Mouse (Mus musculus): ENCODE measurements around the gene Defb42.
A peak's percentile ranks its signal among the peaks of the same experiment; 100 is the strongest.

Defb42 gene

GRCm38 (mm10) chr14:63046691-63047090, at the start of gene Defb42:
Gene Defb42 (plus strand): TSS chr14:63046991.
- no peak for DNase-seq (ENCODE audit: low spot score in 2 of 2)

- DNase-seq (ENCODE audit: low spot score in 2 of 2) = no peak
Measured at GRCm38 (mm10) chr14:62997777-62998176, 49.0 kb upstream of the Defb42 start, which contains the start of gene Defb47. Gene Defb47 (plus strand): TSS chr14:62998077.

DNA sequence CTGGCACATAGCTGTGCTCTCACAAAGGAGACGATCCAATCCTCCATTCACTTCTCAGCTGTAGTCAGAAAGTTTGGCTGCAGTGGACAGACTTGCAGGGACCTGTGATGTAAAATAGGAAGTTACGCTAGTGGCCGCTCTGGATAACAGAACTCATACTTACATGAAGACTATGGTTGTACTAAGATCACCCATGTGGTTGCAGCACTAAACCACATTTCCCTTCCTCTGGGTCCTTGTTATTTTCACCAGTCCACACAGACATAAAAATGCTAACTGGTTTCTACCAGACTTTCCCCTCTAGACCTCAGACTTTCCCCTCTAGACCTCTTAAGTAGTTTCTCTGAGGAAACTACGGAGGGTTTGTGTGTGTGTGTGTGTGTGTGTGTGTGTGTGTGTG, 47.8 kb upstream of the Defb42 start:
- no peak for DNase-seq (ENCODE audit: low spot score in 2 of 2)

- DNase-seq (ENCODE audit: low spot score in 2 of 2) = no peak
Measured at GRCm38 (mm10) chr14:63002588-63002987, 44.2 kb upstream of the Defb42 start.

GRCm38 (mm10) chr14:63011471-63011870, 35.3 kb upstream of the Defb42 start, which contains the start of gene Defb43:
Gene Defb43 (plus strand): TSS chr14:63011771.
- no peak for DNase-seq (ENCODE audit: low spot score in 2 of 2)

DNA sequence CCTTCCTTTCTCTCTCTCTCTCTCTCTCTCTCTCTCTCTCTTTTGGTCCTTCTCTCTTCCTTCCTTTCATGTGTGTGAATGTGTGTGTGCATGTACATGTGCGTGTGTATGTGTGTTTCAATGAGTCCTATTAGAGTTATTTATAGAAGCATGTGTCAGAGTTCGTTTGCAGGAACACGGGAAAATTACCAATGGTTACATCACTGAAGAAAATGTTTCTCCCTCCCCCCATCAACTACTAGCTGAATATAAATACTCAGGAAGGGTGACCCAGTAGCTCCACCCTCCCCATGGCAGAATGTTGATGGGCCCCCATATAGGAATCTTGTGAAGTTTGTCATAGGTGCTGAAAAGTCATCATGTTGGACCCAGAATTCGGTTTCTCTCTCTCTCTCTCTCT, 33.7 kb upstream of the Defb42 start:
- DNase-seq (ENCODE audit: low spot score in 2 of 2) = no peak

- DNase-seq (ENCODE audit: low spot score in 2 of 2) = no peak
Measured at GRCm38 (mm10) chr14:63014667-63015066, 32.1 kb upstream of the Defb42 start.

- no peak for DNase-seq (ENCODE audit: low spot score in 2 of 2)
Measured at GRCm38 (mm10) chr14:63020524-63021156, 26.2 kb upstream of the Defb42 start.

- no peak for DNase-seq (ENCODE audit: low spot score in 2 of 2)
Measured at GRCm38 (mm10) chr14:63049910-63050370, 3.1 kb downstream of the Defb42 start, which contains the start of gene Defb30. Gene Defb30 (minus strand): TSS chr14:63049960.

- peak; percentile 71 to 89 for DNase-seq (ENCODE audit: low spot score in 2 of 2)
Measured at GRCm38 (mm10) chr14:63050769-63051168, 4.0 kb downstream of the Defb42 start.

DNA sequence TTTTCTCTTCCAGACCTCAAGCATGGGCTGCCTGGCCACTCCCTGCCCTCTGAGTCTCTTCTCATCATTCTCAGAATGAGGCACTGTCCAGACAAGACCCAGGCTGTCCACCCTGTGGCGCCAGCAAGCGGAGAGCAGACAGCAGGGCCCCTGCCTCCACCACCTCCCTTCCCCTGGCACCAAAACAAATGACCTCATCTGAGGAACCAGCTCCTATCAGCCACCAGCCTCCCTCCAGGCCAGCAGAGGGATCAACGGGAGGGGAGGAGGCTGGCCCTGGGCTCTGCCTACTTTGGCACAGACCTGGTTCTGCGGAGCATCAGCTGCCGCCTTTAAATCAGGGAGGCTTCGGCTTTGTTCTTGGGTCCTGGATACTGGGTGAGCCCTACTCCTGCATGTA, 7.9 kb downstream of the Defb42 start:
- DNase-seq (ENCODE audit: low spot score in 2 of 2) = no peak

DNA sequence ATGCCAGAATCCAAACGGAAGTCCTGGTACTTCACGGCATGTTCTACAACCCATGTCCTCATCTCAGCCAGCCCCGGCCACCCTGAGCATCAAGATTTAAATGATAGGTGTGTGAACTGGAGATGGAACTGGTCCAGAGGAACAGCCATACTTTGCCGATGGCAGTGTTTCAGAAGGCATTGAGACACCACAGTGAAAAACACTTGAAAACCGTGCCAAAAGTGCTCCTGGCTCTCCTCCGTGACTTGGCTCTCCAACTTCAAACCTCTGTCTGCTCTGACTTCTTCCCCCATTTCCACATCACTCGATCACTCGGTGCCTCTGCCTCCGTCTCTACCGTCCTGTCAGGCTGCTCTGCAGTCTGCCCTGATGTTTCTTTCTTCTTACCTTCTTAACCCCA, 13.6 kb downstream of the Defb42 start:
- no peak for DNase-seq (ENCODE audit: low spot score in 2 of 2)

- DNase-seq (ENCODE audit: low spot score in 2 of 2) = no peak
Measured at GRCm38 (mm10) chr14:63062184-63062583, 15.4 kb downstream of the Defb42 start.

GRCm38 (mm10) chr14:63065391-63065790, 18.6 kb downstream of the Defb42 start:
- DNase-seq (ENCODE audit: low spot score in 2 of 2) = no peak

DNA sequence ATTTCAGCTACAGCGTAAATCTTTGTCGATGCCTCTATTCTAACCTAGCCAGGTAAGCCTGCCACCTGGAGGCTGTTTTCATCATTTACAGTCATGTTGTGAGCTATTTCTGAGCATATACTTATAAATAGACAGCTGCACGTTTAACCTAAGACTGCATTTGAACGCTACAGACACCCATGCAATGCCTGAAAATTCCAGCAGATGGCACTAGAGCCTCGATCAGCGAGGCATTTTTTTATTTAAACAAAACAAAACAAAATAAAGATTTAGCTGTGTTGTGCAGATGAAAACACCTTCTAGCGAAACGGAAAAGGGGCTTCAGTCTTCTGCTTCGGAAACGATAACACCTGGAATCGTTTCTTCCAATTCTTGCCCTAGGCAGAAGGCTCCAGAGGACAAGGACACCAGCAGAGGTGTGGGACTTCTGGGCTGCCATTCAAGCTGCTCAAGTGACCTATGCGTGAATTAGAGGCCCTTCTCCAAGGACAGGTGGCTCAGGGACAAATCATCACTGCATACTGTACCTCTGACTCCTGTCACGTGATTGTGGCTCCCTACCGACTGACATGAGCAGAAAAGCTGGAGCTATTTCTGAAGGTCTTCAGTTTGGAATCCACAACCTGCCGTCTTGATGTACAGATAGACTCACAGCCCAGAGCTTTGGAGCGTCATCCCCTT, 20.0 kb downstream of the Defb42 start:
- peak; percentile 66 to 90 for DNase-seq (ENCODE audit: low spot score in 2 of 2)

GRCm38 (mm10) chr14:63067708-63068107, 20.9 kb downstream of the Defb42 start:
- DNase-seq (ENCODE audit: low spot score in 2 of 2) = no peak
